Mouse (Mus musculus): ENCODE results near the gene Ampd2. TPM values are rescaled to one million over a fixed set of nuclear protein-coding genes. Genes with fewer than 3 reads are reported as not detected.

Gene Ampd2
- total and polyA plus RNA-seq, 3 experiments: 28.3 to 85.9 (median 55.8) TPM

- no peak overlapping the region for H3K9ac ChIP-seq (ENCODE audit: insufficient read depth, low read depth)
- H3K36me3 ChIP-seq (replicated peaks in 1 of 2; ENCODE audit: control insufficient read depth in 1 of 2, insufficient read depth in 1 of 2, low read length in 1 of 2): peaks cover 73 to 97% of the 10 kb centered on the region in 2 experiments
- H3K4me2 ChIP-seq (ENCODE audit: insufficient read depth, low read depth, poor library complexity, severe bottlenecking): no peak overlapping the region
- H3K4me3 ChIP-seq (replicated peaks in 1 of 3; ENCODE audit: low read depth in 2 of 3, low read length in 2 of 3, poor library complexity in 1 of 3): no peak overlapping the region
- H3K4me1 ChIP-seq (ENCODE audit: control insufficient read depth in 1 of 2, insufficient read depth in 2 of 2): peaks cover 0 to 5% of the 10 kb centered on the region in 2 experiments; a peak in 2 of 4 replicates
- no peak overlapping the region for H3K27ac ChIP-seq (ENCODE audit: insufficient read depth, low read depth)
- no peaks in the 10 kb centered on the region for H3K27me3 ChIP-seq (replicated peaks)
- no peak for TF ChIP-seq ZC3H11A (IDR thresholded peaks at IDR 0.05; ENCODE audit: low read depth, low read length)
- TF ChIP-seq ETS1 (conservative IDR thresholded peaks at IDR 0.05; ENCODE audit: low read depth, low read length): no peak
- TF ChIP-seq HCFC1 (IDR thresholded peaks at IDR 0.05; ENCODE audit: low read depth, low read length): no peak
- TF ChIP-seq KAT2A (IDR thresholded peaks at IDR 0.05; ENCODE audit: insufficient replicate concordance, low read length): no peak
- TF ChIP-seq JUND (conservative IDR thresholded peaks at IDR 0.05; ENCODE audit: low read depth, low read length): no peak
- no peak for TF ChIP-seq IRF4 (IDR thresholded peaks at IDR 0.05; ENCODE audit: low read depth, low read length)
- TF ChIP-seq RAD21 (IDR thresholded peaks at IDR 0.05; ENCODE audit: low read depth, low read length): no peak
- no peak for TF ChIP-seq NRF1 (IDR thresholded peaks at IDR 0.05; ENCODE audit: low read depth, low read length)
- no peak for TF ChIP-seq USF2 (conservative IDR thresholded peaks at IDR 0.05; ENCODE audit: low read depth, low read length)
- TF ChIP-seq TBP (conservative IDR thresholded peaks at IDR 0.05; ENCODE audit: low read depth, low read length): no peak
- no peak for TF ChIP-seq ELF1 (IDR thresholded peaks at IDR 0.05; ENCODE audit: low read depth, low read length)
- no peak for TF ChIP-seq POLR2AphosphoS2 (IDR thresholded peaks at IDR 0.05; ENCODE audit: low read depth, low read length)
- no peak for TF ChIP-seq MAX (IDR thresholded peaks at IDR 0.05; ENCODE audit: low read length)
- no peak for TF ChIP-seq PAX5 (IDR thresholded peaks at IDR 0.05; ENCODE audit: low read length)
- TF ChIP-seq POLR2A (IDR thresholded peaks at IDR 0.05; ENCODE audit: low read depth, low read length): no peak
- TF ChIP-seq ZKSCAN1 (IDR thresholded peaks at IDR 0.05; ENCODE audit: borderline replicate concordance, low read depth, low read length): no peak
- TF ChIP-seq USF1 (IDR thresholded peaks at IDR 0.05; ENCODE audit: low read depth, low read length): no peak
- no peak for TF ChIP-seq CHD2 (IDR thresholded peaks at IDR 0.05; ENCODE audit: low read length)
- in situ Hi-C loops (cut with MboI; ENCODE audit: low pct_ligation_motif_present, low pct_unique_long_range_greater_than_20kb, low sequenced_read_pairs): no loop called here
- H3K9me3 ChIP-seq (replicated peaks; ENCODE audit: low read length): no peaks in the 10 kb centered on the region
- dilution Hi-C loops (cut with MboI; ENCODE audit: extremely low pct_ligation_motif_present, extremely low pct_unique_long_range_greater_than_20kb, low sequenced_read_pairs): no loop called here
- DNase-seq (ENCODE audit: extremely low read depth): no peak
- H3K79me2 ChIP-seq (replicated peaks; ENCODE audit: control insufficient read depth, extremely low read depth, insufficient read depth, poor library complexity, severe bottlenecking): peaks cover 5% of the 10 kb centered on the region
Observed at GRCm38 (mm10) chr3:108076836-108077235, 9.6 kb downstream of the Ampd2 start.

DNA sequence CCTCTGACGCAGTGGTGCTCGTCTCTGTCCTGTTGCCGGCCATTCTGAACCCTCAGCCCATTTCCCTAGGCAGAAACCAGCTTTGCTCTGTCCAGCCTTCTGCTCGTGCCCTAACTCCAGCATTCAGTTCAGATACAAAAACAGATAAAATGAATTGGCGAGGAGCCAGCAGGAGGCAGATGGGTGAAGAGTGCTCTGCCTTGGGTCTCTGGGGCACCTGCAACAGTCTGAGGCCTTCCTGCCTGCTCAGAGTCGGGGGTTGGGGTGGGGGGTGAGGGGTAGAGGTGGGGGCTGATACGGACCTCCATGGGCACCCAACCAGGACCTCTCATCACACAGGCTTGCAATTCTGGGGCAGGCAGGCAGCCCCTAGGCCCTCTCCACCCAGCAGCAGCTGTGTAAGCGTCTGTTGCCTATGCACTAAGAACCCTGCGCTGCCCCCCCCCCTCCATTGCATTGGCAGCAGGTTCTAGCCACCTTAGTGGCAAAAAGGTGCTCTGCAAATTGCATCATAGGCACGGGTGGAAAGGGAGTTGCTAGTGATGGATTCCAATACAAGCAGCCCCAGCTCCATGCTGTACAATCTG is 13.4 kb downstream of the Ampd2 start:
- no peaks in the 10 kb centered on the region for H3K9me3 ChIP-seq (replicated peaks; ENCODE audit: low read length)
- H3K4me3 ChIP-seq (replicated peaks in 1 of 3; ENCODE audit: low read depth in 2 of 3, low read length in 2 of 3, poor library complexity in 1 of 3): no peak overlapping the region
- H3K36me3 ChIP-seq (replicated peaks in 1 of 2; ENCODE audit: control insufficient read depth in 1 of 2, insufficient read depth in 1 of 2, low read length in 1 of 2): peaks cover 46 to 69% of the 10 kb centered on the region in 2 experiments
- no peaks in the 10 kb centered on the region for H3K27me3 ChIP-seq (replicated peaks)
- no peaks in the 10 kb centered on the region for H3K79me2 ChIP-seq (replicated peaks; ENCODE audit: control insufficient read depth, extremely low read depth, insufficient read depth, poor library complexity, severe bottlenecking)
- TF ChIP-seq HCFC1 (IDR thresholded peaks at IDR 0.05; ENCODE audit: low read depth, low read length): no peak
- H3K27ac ChIP-seq (ENCODE audit: insufficient read depth, low read depth): no peak overlapping the region
- DNase-seq (ENCODE audit: extremely low read depth): no peak
- H3K4me1 ChIP-seq (ENCODE audit: control insufficient read depth in 1 of 2, insufficient read depth in 2 of 2): peaks cover 0 to 9% of the 10 kb centered on the region in 2 experiments; a peak in 2 of 4 replicates
- in situ Hi-C loops (cut with MboI; ENCODE audit: low pct_ligation_motif_present, low pct_unique_long_range_greater_than_20kb, low sequenced_read_pairs): no loop called here
- dilution Hi-C loops (cut with MboI; ENCODE audit: extremely low pct_ligation_motif_present, extremely low pct_unique_long_range_greater_than_20kb, low sequenced_read_pairs): no loop called here
- no peak overlapping the region for H3K4me2 ChIP-seq (ENCODE audit: insufficient read depth, low read depth, poor library complexity, severe bottlenecking)
- H3K9ac ChIP-seq (ENCODE audit: insufficient read depth, low read depth): no peak overlapping the region

Data from CH12.LX (cell line).